Mouse (Mus musculus) lung, adult 2 months (tissue): ENCODE data around the gene Ace.

Experiments
- CTCF ChIP-seq: fragments of 200-500 bp; IDR thresholded peaks from 2 replicates; pipeline ENCODE4 v1.5.1; 2011; ENCODE audit warnings: mild to moderate bottlenecking, low read length, control low read depth; ENCODE audit not compliant: insufficient read depth
- POLR2A ChIP-seq: fragments of 200-500 bp; IDR thresholded peaks from 2 replicates; pipeline ENCODE4 v1.6.1; 2011; ENCODE audit warnings: low read depth, mild to moderate bottlenecking, control low read depth, low read length, borderline replicate concordance; ENCODE audit errors: extremely low read depth

DNA sequence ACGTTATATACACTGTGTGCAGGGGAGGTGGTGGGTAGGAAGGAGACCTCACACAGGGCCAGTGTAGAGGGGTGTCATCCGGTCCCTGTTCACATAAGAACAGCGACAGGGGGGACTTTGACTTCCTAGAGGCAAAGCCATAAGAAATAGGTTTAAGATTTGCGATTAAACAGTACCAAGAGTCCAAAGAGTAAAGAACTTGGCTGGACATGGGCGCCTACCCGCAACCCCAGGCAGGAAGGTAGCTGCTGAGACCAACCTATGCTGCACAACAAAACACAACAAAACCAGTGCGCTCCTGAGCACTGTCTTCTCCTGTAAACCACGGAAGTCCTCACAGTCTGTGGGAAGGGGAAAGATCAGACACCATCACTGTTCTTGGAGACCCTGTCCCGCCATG lies 15.6 kb upstream of the Ace start:
- TF ChIP-seq CTCF (no peak), POLR2A (no peak)
